Mouse (Mus musculus): Measurements from ENCODE around the gene F8. TPM values are rescaled to one million over a fixed set of nuclear protein-coding genes. Genes with fewer than 3 reads are reported as not detected.
"Not testable (repeated sequence)": the region's sequence is repeated elsewhere in the genome, so short reads cannot be mapped to it uniquely, and the experiment has no call there.

The F8 gene
- total RNA-seq (2022), result 1 to 10 TPM; 1.0 to 1.7 (median 1.3) TPM

- peak; percentile 74 for DNase-seq (ENCODE audit: low spot score)
Measured at GRCm38 (mm10) chrX:75382195-75382771, at the start of gene F8, which contains the start of gene Fundc2. Gene F8, minus strand, starts transcription at chrX:75382615. Gene Fundc2, plus strand, starts transcription at chrX:75382399.

GRCm38 (mm10) chrX:75415936-75416785 is 33.7 kb upstream of the F8 start, which contains the start of the genes Cmc4, Mtcp1 and Brcc3:
Gene Cmc4, minus strand, starts transcription at chrX:75416584.
Gene Mtcp1, minus strand, starts transcription at chrX:75416588.
Gene Brcc3, plus strand, starts transcription at chrX:75416628.
- peak; percentile 83 for DNase-seq (ENCODE audit: low spot score)

GRCm38 (mm10) chrX:75409711-75410110 is 27.3 kb upstream of the F8 start:
- DNase-seq (ENCODE audit: low spot score), result no peak

- no peak for DNase-seq (ENCODE audit: low spot score)
Measured at GRCm38 (mm10) chrX:75403350-75403749, 20.9 kb upstream of the F8 start.

GRCm38 (mm10) chrX:75402668-75403067 is 20.3 kb upstream of the F8 start:
- DNase-seq (ENCODE audit: low spot score), result peak; percentile 27

GRCm38 (mm10) chrX:75399471-75399870 is 17.1 kb upstream of the F8 start:
- DNase-seq (ENCODE audit: low spot score), result no peak

- DNase-seq (ENCODE audit: low spot score), result no peak
Measured at GRCm38 (mm10) chrX:75381699-75382098, 716 bp downstream of the F8 start.

GRCm38 (mm10) chrX:75381176-75381575 is 1.2 kb downstream of the F8 start:
- no peak for DNase-seq (ENCODE audit: low spot score)

GRCm38 (mm10) chrX:75376815-75377214 is 5.6 kb downstream of the F8 start:
- DNase-seq (ENCODE audit: low spot score), result no peak

- peak; percentile 58 for DNase-seq (ENCODE audit: low spot score)
Measured at GRCm38 (mm10) chrX:75372666-75373425, 9.6 kb downstream of the F8 start.

- no peak for DNase-seq (ENCODE audit: low spot score)
Measured at GRCm38 (mm10) chrX:75370197-75370596, 12.2 kb downstream of the F8 start.

- no peak for DNase-seq (ENCODE audit: low spot score)
Measured at GRCm38 (mm10) chrX:75323556-75323955, 58.9 kb downstream of the F8 start.

- no peak for DNase-seq (ENCODE audit: low spot score)
Measured at GRCm38 (mm10) chrX:75271676-75272075, 110.7 kb downstream of the F8 start.

- not testable (repeated sequence) for DNase-seq (ENCODE audit: low spot score)
Measured at GRCm38 (mm10) chrX:75233603-75234376, 148.6 kb downstream of the F8 start.

- DNase-seq (ENCODE audit: low spot score), result no peak
Measured at GRCm38 (mm10) chrX:75231456-75231855, 151.0 kb downstream of the F8 start.

GRCm38 (mm10) chrX:75163670-75164069 is 218.7 kb downstream of the F8 start, which contains the start of gene Smim9:
Gene Smim9, minus strand, starts transcription at chrX:75163770.
- DNase-seq (ENCODE audit: low spot score), result no peak

- DNase-seq (ENCODE audit: low spot score), result peak; percentile 7
Measured at GRCm38 (mm10) chrX:75155576-75156243, 226.7 kb downstream of the F8 start.

- DNase-seq (ENCODE audit: low spot score), result no peak
Measured at GRCm38 (mm10) chrX:75152249-75152648, 230.2 kb downstream of the F8 start.

GRCm38 (mm10) chrX:75150304-75150703 is 232.1 kb downstream of the F8 start:
- DNase-seq (ENCODE audit: low spot score), result no peak

GRCm38 (mm10) chrX:75148414-75148813 is 234.0 kb downstream of the F8 start:
- DNase-seq (ENCODE audit: low spot score), result no peak

- DNase-seq (ENCODE audit: low spot score), result not testable (repeated sequence)
Measured at GRCm38 (mm10) chrX:75143124-75143555, 239.3 kb downstream of the F8 start.
